Mouse (Mus musculus) activated CD4-positive, CD25-positive, alpha-beta regulatory T cell, adult 4 months (primary cell): ENCODE results near the gene Smim23. TPM values are rescaled to one million over a fixed set of nuclear protein-coding genes. Genes with fewer than 3 reads are reported as not detected.

Source experiments
- ATAC-seq: one replicate; pipeline ENCODE4 v1.8.0; 2017
- polyA plus RNA-seq, 2 experiments: library from polyadenylated mRNA; unstranded; fragments of 100-300 nt; shearing (Covaris generic); gene quantifications; one replicate each; pipeline ENCODE4 v1.2.1; 2017

The Smim23 gene
- polyA plus RNA-seq = not detected

- no peak for ATAC-seq
Observed at GRCm38 (mm10) chr11:32824505-32824904, at the start of gene Smim23. TSS of gene Smim23 (minus strand) at chr11:32824605.

GRCm38 (mm10) chr11:32868619-32869383, 44.4 kb upstream of the Smim23 start:
- ATAC-seq = no peak

GRCm38 (mm10) chr11:32864615-32865014, 40.2 kb upstream of the Smim23 start:
- ATAC-seq = no peak

DNA sequence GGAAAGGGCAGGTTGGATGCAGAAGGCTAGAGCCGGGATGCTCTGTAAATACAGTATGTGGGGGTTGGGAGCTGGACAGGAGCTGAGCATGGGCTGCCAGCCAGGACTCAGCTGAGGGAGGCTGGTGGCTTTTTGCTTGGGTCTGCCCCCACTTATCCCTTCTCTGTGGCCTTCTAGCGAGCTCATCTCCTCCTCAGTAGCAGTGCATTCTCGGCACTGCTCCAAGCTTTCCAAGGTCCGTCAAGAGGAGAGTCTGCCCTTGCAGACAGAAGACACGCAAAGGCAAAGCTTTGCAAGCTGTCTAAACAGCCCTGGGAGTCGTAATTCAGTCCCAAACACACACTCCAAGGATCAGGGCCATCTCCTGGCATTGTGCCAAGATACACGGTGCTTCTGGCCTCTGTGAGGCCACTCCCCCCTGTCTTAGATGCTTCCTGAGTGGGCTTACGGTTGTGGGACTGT, 33.0 kb upstream of the Smim23 start:
- ATAC-seq = no peak

- no peak for ATAC-seq
Observed at GRCm38 (mm10) chr11:32846682-32847222, 22.3 kb upstream of the Smim23 start.

GRCm38 (mm10) chr11:32841169-32841568, 16.8 kb upstream of the Smim23 start:
- ATAC-seq = no peak

GRCm38 (mm10) chr11:32840256-32840655, 15.9 kb upstream of the Smim23 start:
- ATAC-seq = no peak

DNA sequence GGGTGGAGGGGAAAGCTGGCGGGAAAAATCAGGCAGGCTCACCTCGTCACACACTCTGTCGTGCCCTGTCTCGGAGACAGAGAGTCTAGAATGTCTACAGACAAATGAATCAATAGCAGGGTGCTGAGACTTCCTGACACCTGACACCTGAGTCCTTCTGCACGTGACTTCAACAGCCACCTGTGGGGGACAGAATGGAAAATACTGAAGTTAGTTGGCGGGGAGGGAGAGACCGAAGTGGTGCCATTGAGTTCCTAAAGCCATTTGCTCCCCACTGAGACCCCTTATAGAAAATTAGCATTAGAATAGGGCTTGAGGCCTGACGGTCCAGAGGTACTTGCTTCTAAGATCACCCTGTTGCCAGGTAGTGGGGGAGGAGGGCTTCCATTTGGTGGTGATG, 10.6 kb upstream of the Smim23 start:
- ATAC-seq = no peak

DNA sequence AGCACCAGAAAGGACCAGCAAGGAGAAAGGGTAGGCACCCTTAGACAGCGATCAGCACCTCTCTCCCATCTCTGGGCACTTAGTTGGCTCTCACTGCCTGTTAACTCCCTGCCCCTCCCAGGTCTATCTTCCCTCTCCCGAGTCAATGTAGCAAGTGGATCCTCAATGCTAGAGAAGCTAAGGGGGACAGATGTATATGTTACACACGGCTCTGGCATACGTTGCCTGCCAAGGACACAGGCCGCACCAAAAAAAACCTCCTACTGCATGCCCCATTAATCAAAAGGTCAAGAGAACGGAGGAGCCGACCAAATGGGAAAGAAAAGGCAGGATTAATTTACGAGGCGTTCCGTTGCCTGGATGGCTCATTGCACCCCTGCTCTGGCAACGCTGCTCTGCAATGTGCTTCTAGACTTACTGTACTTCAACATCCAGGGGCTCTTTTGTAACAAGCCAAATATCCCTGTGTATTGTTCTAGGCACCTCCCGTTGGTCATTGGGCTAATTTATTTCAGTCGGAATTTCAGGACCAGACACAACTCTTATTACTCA, 10.0 kb upstream of the Smim23 start:
- no peak for ATAC-seq

GRCm38 (mm10) chr11:32817566-32817965, 6.8 kb downstream of the Smim23 start:
- ATAC-seq = no peak

DNA sequence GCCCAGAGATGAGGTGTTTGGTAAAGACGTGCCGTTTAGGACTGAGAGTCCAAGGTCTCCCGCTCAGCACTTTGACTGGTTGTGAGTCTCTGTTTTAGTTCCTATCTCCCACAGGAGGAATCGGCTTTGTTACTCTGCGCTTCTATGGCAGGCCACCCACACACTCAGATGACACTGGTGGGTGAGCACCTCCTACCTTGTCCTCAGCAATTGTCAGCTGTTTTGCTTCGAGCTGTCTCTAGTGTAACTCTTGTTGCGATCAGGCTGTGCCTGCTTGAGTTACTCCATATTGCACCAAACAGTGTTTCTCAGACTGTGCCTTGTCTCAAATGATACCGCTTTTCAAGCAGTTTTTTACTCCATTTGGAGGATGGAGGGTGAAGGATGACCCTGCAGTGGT, 10.1 kb downstream of the Smim23 start:
- ATAC-seq = no peak

- no peak for ATAC-seq
Observed at GRCm38 (mm10) chr11:32809091-32809490, 15.3 kb downstream of the Smim23 start.

DNA sequence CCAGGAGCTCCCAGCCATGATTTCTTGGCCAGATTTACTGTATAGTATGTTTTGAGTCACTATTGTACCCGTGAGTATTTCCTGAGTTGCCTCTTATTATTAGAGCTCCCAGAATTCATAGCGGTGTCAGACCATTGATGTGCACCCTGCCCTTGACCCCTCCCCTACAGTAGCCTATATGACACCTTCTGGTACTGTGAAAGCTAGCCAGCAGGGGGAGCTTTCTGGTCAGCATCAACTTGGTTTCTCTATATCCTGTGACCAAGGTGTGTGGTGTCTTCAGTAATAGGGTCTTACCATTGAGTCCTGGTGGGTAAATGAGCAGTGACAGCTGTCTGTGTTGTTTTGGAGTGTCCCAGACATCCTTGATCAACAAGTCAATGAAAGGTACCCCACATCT, 18.4 kb downstream of the Smim23 start:
- no peak for ATAC-seq

DNA sequence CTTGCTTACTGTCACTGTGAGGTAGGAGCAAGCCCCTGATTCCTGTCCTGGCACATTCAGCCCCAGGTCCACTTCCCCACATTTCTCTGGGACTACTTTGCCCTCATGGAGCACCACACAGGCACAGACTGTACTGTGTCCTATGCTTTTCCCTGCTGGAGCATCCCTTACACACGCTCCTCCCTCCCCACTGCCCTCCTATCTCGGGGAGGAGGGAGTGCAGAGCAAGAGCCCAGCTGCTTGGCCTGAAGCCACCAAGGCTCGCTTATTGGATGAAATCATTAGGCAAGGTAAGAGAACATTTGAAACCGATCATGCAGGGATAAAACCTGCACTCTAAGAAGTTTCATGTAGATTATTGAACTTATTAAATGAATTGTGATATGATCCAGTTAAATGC, 20.7 kb downstream of the Smim23 start:
- no peak for ATAC-seq

GRCm38 (mm10) chr11:32801715-32802114, 22.7 kb downstream of the Smim23 start:
- ATAC-seq = peak; percentile 79

- ATAC-seq = no peak
Observed at GRCm38 (mm10) chr11:32800929-32801375, 23.5 kb downstream of the Smim23 start.

- ATAC-seq = no peak
Observed at GRCm38 (mm10) chr11:32798445-32798844, 26.0 kb downstream of the Smim23 start.

GRCm38 (mm10) chr11:32794759-32795445, 29.5 kb downstream of the Smim23 start:
- no peak for ATAC-seq

GRCm38 (mm10) chr11:32786201-32786600, 38.2 kb downstream of the Smim23 start:
- no peak for ATAC-seq

- no peak for ATAC-seq
Observed at GRCm38 (mm10) chr11:32785591-32786147, 38.7 kb downstream of the Smim23 start.

DNA sequence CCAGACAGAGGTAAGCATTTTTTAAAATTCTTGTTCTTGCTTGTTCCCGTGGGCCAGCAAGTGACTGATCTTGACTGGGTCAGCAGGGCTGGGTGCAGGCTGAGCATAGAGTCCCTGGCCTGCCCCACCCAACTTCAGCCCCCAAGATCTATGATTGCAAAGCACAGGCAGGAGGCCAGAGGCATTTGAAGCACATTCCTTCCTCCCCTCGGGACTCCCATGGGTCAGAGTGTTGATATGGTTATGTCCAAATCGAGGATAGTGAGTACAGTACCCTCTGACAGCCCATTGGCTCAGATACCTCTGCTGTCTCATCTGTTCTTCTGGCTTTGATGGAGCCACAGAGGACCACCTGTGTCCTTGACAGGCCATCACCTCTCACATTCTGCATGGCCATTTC, 41.7 kb downstream of the Smim23 start:
- ATAC-seq = no peak

GRCm38 (mm10) chr11:32781633-32782404, 42.6 kb downstream of the Smim23 start:
- no peak for ATAC-seq
